Mouse (Mus musculus) kidney, embryonic 14.5 days (tissue): ENCODE measurements around the gene Zwint. TPM values are rescaled to one million over a fixed set of nuclear protein-coding genes. Genes with fewer than 3 reads are reported as not detected.

Source experiments
- ATAC-seq: fragments of 200-750 bp; cut with Nextera tagmentation; 2 replicates; pipeline ENCODE4 v1.8.0; 2017; ENCODE audit warnings: moderate number of reproducible peaks, mild to moderate bottlenecking, moderate TSS enrichment, moderate library complexity; ENCODE audit not compliant: low FRiP score, low TSS enrichment
- H3K27ac ChIP-seq: fragments of 300-500 bp; sonication (generic); 2 replicates; pipeline ENCODE4 v1.5.1; 2014; ENCODE audit warnings: low read depth, mild to moderate bottlenecking, low read length, moderate library complexity, mixed read lengths
- H3K27me3 ChIP-seq: fragments of 300-500 bp; sonication (generic); 2 replicates; pipeline ENCODE4 v1.6.1; 2014; ENCODE audit warnings: mild to moderate bottlenecking, low read length; ENCODE audit not compliant: control insufficient read depth, insufficient read depth
- H3K36me3 ChIP-seq: fragments of 300-500 bp; sonication (generic); 2 replicates; pipeline ENCODE4 v1.6.1; 2014; ENCODE audit warnings: low read length, mixed read lengths; ENCODE audit not compliant: control insufficient read depth, insufficient read depth
- H3K4me1 ChIP-seq: fragments of 300-500 bp; sonication (generic); 2 replicates; pipeline ENCODE4 v1.6.1; 2014; ENCODE audit warnings: low read length, mixed read lengths; ENCODE audit not compliant: control insufficient read depth, insufficient read depth
- H3K4me2 ChIP-seq: fragments of 300-500 bp; sonication (generic); replicated peaks from 2 replicates; pipeline ENCODE4 v1.6.1; 2014; ENCODE audit warnings: low read depth, mild to moderate bottlenecking, low read length
- H3K4me3 ChIP-seq: fragments of 300-500 bp; sonication (generic); 2 replicates; pipeline ENCODE4 v1.5.1; 2014; ENCODE audit warnings: mild to moderate bottlenecking, low read length
- H3K9ac ChIP-seq: fragments of 300-500 bp; sonication (generic); 2 replicates; pipeline ENCODE4 v1.6.1; 2014; ENCODE audit warnings: low read depth, mild to moderate bottlenecking, low read length, moderate library complexity
- H3K9me3 ChIP-seq: fragments of 300-500 bp; sonication (generic); 2 replicates; pipeline ENCODE4 v1.6.1; 2016; ENCODE audit warnings: low read length; ENCODE audit not compliant: control insufficient read depth
- WGBS: fragments of 180-500 bp; shearing (Covaris S2); extraction: QIAGEN DNeasy Blood & Tissue Kit; methylation state at CpG from one replicate; pipeline ENCODE4 v1.1.7; 2014; 5-methylcytosine and 5-hydroxymethylcytosine counted together
- polyA plus RNA-seq: library from polyadenylated mRNA; unstranded; fragments of >200 nt; fragmentation: Nextera tagmentation; extraction: Ambion mirVana; gene quantifications from 2 replicates; pipeline ENCODE4 v1.2.1, GENCODE M21; 2014

Zwint gene
- polyA plus RNA-seq, 1 experiment from 2014 or later: 269 TPM

GRCm38 (mm10) chr10:72713754-72714153, 59.1 kb downstream of the Zwint start:
- no peak overlapping the region for H3K4me3 ChIP-seq
- ATAC-seq: no peak
- no peak overlapping the region for H3K9ac ChIP-seq
- 85% methylated on average over 2 of the region's 2 CpGs for WGBS
- no peaks in the 10 kb centered on the region for H3K4me1 ChIP-seq
- H3K4me2 ChIP-seq: no peak overlapping the region
- no peaks in the 10 kb centered on the region for H3K27me3 ChIP-seq
- H3K27ac ChIP-seq: no peak overlapping the region
- H3K36me3 ChIP-seq: no peaks in the 10 kb centered on the region
- no peaks in the 10 kb centered on the region for H3K9me3 ChIP-seq
